Mouse (Mus musculus) CH12.LX (cell line): ENCODE measurements around the gene Zfand6. TPM values are rescaled to one million over a fixed set of nuclear protein-coding genes. Genes with fewer than 3 reads are reported as not detected.

Source experiments
- DNase-seq: peaks from one replicate; pipeline ENCODE4 v3.0.0-alpha.2; 2013; ENCODE audit errors: extremely low read depth
- H3K27ac ChIP-seq: 2 replicates; pipeline ENCODE4 v1.5.1; 2012; ENCODE audit warnings: low read depth, mild to moderate bottlenecking, control low read depth, moderate library complexity; ENCODE audit not compliant: insufficient read depth
- H3K27me3 ChIP-seq: replicated peaks from 2 replicates; pipeline ENCODE3; 2012; ENCODE audit warnings: inconsistent platforms
- H3K36me3 ChIP-seq, 2 experiments: replicated peaks in 1 of 2; 2 replicates each; pipeline versions ENCODE3 to v1.6.1; 2012; ENCODE audit warnings: inconsistent platforms in 1 of 2, low read length in 1 of 2, mild to moderate bottlenecking in 1 of 2, mixed read lengths in 1 of 2, moderate library complexity in 1 of 2; ENCODE audit not compliant: control insufficient read depth in 1 of 2, insufficient read depth in 1 of 2
- H3K4me1 ChIP-seq, 2 experiments: 2 replicates each; pipeline ENCODE4 v1.6.1; 2012; ENCODE audit warnings: inconsistent platforms in 1 of 2, moderate library complexity in 1 of 2; ENCODE audit not compliant: insufficient read depth in 2 of 2, control insufficient read depth in 1 of 2
- H3K4me2 ChIP-seq: 2 replicates; pipeline ENCODE4 v1.6.1; 2012; ENCODE audit warnings: low read depth, mild to moderate bottlenecking, control low read depth; ENCODE audit not compliant: poor library complexity, insufficient read depth, severe bottlenecking
- H3K4me3 ChIP-seq, 3 experiments: fragments of 150-350 bp in 1 of 3; sonication (generic) in 1 of 3; replicated peaks in 1 of 3; 2 replicates each; pipeline versions ENCODE3 to v1.5.1; 2011 to 2012; ENCODE audit warnings: low read depth in 2 of 3, low read length in 2 of 3, mild to moderate bottlenecking in 2 of 3, moderate library complexity in 2 of 3, control low read depth in 1 of 3, improper control_type of control experiment in 1 of 3, inconsistent platforms in 1 of 3, mixed read lengths in 1 of 3; ENCODE audit not compliant: poor library complexity in 1 of 3
- H3K79me2 ChIP-seq: replicated peaks from 2 replicates; pipeline ENCODE4 v1.6.1; 2012; ENCODE audit warnings: mild to moderate bottlenecking, moderate library complexity; ENCODE audit not compliant: control insufficient read depth, poor library complexity, insufficient read depth, severe bottlenecking; ENCODE audit errors: extremely low read depth
- H3K9ac ChIP-seq: 2 replicates; pipeline ENCODE4 v1.6.1; 2012; ENCODE audit warnings: low read depth, mild to moderate bottlenecking, control low read depth, moderate library complexity; ENCODE audit not compliant: insufficient read depth
- H3K9me3 ChIP-seq: replicated peaks from 2 replicates; pipeline ENCODE3; 2012; ENCODE audit warnings: low read length, inconsistent platforms, mixed read lengths
- BHLHE40 ChIP-seq: IDR thresholded peaks from 2 replicates; pipeline ENCODE4 v1.6.1; 2011; ENCODE audit warnings: mild to moderate bottlenecking, low read depth, low read length, improper control_type of control experiment
- CHD1 ChIP-seq: IDR thresholded peaks from 2 replicates; pipeline ENCODE4 v1.6.1; 2012; ENCODE audit warnings: low read depth, low read length, improper control_type of control experiment, inconsistent platforms
- CTCF ChIP-seq, 2 experiments: IDR thresholded peaks in 1 of 2; conservative IDR thresholded peaks in 1 of 2; 2 replicates each; pipeline ENCODE4 v1.5.1; 2011 to 2012; ENCODE audit warnings: low read depth in 2 of 2, low read length in 2 of 2, improper control_type of control experiment in 1 of 2, inconsistent platforms in 1 of 2, mild to moderate bottlenecking in 1 of 2, moderate library complexity in 1 of 2
- ETS1 ChIP-seq: conservative IDR thresholded peaks from 2 replicates; pipeline ENCODE4 v1.6.1; 2012; ENCODE audit warnings: low read depth, mild to moderate bottlenecking, inconsistent platforms, low read length, improper control_type of control experiment, moderate library complexity
- GABPA ChIP-seq: IDR thresholded peaks from 2 replicates; pipeline ENCODE4 v1.6.1; 2012; ENCODE audit warnings: low read depth, low read length, improper control_type of control experiment, inconsistent platforms; ENCODE audit not compliant: insufficient replicate concordance
- HCFC1 ChIP-seq: IDR thresholded peaks from 2 replicates; pipeline ENCODE4 v1.6.1; 2012; ENCODE audit warnings: low read depth, mild to moderate bottlenecking, inconsistent platforms, low read length, improper control_type of control experiment
- IRF4 ChIP-seq: IDR thresholded peaks from 2 replicates; pipeline ENCODE4 v1.6.1; 2014; ENCODE audit warnings: low read depth, mild to moderate bottlenecking, inconsistent platforms, low read length, improper control_type of control experiment
- JUN ChIP-seq: IDR thresholded peaks from 2 replicates; pipeline ENCODE4 v1.6.1; 2011; ENCODE audit warnings: low read depth, mild to moderate bottlenecking, low read length, improper control_type of control experiment, moderate library complexity; ENCODE audit not compliant: insufficient read depth
- JUND ChIP-seq: conservative IDR thresholded peaks from 2 replicates; pipeline ENCODE4 v1.6.1; 2011; ENCODE audit warnings: low read depth, low read length, improper control_type of control experiment
- KAT2A ChIP-seq: IDR thresholded peaks from 2 replicates; pipeline ENCODE4 v1.6.1; 2012; ENCODE audit warnings: low read length, improper control_type of control experiment, inconsistent platforms; ENCODE audit not compliant: insufficient replicate concordance
- MAX ChIP-seq: IDR thresholded peaks from 2 replicates; pipeline ENCODE4 v1.6.1; 2011; ENCODE audit warnings: low read length, improper control_type of control experiment
- MAZ ChIP-seq: IDR thresholded peaks from 2 replicates; pipeline ENCODE4 v1.6.1; 2012; ENCODE audit warnings: low read depth, mild to moderate bottlenecking, inconsistent platforms, low read length, improper control_type of control experiment, moderate library complexity
- MEF2A ChIP-seq: IDR thresholded peaks from 2 replicates; pipeline ENCODE4 v1.6.1; 2014; ENCODE audit warnings: low read depth, mild to moderate bottlenecking, inconsistent platforms, low read length, improper control_type of control experiment, borderline replicate concordance
- NELFE ChIP-seq: IDR thresholded peaks from 2 replicates; pipeline ENCODE4 v1.6.1; 2011; ENCODE audit warnings: low read depth, low read length, improper control_type of control experiment
- NRF1 ChIP-seq: IDR thresholded peaks from 2 replicates; pipeline ENCODE4 v1.6.1; 2014; ENCODE audit warnings: low read depth, mild to moderate bottlenecking, inconsistent platforms, low read length, improper control_type of control experiment, moderate library complexity
- POLR2A ChIP-seq: IDR thresholded peaks from 2 replicates; pipeline ENCODE4 v1.6.1; 2011; ENCODE audit warnings: low read depth, mild to moderate bottlenecking, improper control_type of control experiment, low read length
- RAD21 ChIP-seq: IDR thresholded peaks from 2 replicates; pipeline ENCODE4 v1.6.1; 2011; ENCODE audit warnings: low read depth, mild to moderate bottlenecking, low read length, improper control_type of control experiment, moderate library complexity
- RCOR1 ChIP-seq: conservative IDR thresholded peaks from 2 replicates; pipeline ENCODE4 v1.6.1; 2012; ENCODE audit warnings: low read depth, mild to moderate bottlenecking, inconsistent platforms, low read length, improper control_type of control experiment
- SIN3A ChIP-seq: IDR thresholded peaks from 2 replicates; pipeline ENCODE4 v1.6.1; 2012; ENCODE audit warnings: low read length, improper control_type of control experiment, inconsistent platforms
- TCF12 ChIP-seq: IDR thresholded peaks from 2 replicates; pipeline ENCODE4 v1.6.1; 2014; ENCODE audit warnings: low read depth, mild to moderate bottlenecking, inconsistent platforms, low read length, improper control_type of control experiment
- USF1 ChIP-seq: IDR thresholded peaks from 2 replicates; pipeline ENCODE4 v1.6.1; 2014; ENCODE audit warnings: low read depth, mild to moderate bottlenecking, inconsistent platforms, low read length, improper control_type of control experiment
- USF2 ChIP-seq: conservative IDR thresholded peaks from 2 replicates; pipeline ENCODE4 v1.6.1; 2011; ENCODE audit warnings: low read depth, low read length, improper control_type of control experiment
- ZKSCAN1 ChIP-seq: IDR thresholded peaks from 2 replicates; pipeline ENCODE4 v1.6.1; 2012; ENCODE audit warnings: low read depth, inconsistent platforms, low read length, improper control_type of control experiment, borderline replicate concordance
- dilution Hi-C: fragments of 300-500 bp; cut with MboI; formaldehyde crosslinking; loops from 2 replicates; pipeline ENCODE4 v1.14.3; 2020; ENCODE audit warnings: low sequenced_read_pairs; ENCODE audit not compliant: extremely low pct_unique_long_range_greater_than_20kb, extremely low pct_ligation_motif_present
- in situ Hi-C: fragments of 300-500 bp; cut with MboI; formaldehyde crosslinking; loops from 3 replicates; pipeline ENCODE4 v1.14.3; 2019; ENCODE audit warnings: low sequenced_read_pairs, low pct_ligation_motif_present, low pct_unique_long_range_greater_than_20kb, mixed read lengths
- polyA plus RNA-seq: library from polyadenylated mRNA; unstranded; fragments of >175 nt; gene quantifications from 2 replicates; pipeline ENCODE4 v1.2.1, GENCODE M21; 2012; ENCODE audit warnings: low read depth; ENCODE audit not compliant: insufficient read length
- total RNA-seq, 2 experiments: library from RNA; depleted of rRNA; stranded (reverse); fragments of 300-350 nt in 1 of 2; fragments of >200 nt in 1 of 2; gene quantifications; 2 replicates each; pipeline ENCODE4 v1.2.3; 2012 to 2014

Gene Zfand6
- total and polyA plus RNA-seq, 3 experiments: 57.5 to 196 (median 78.0) TPM

DNA sequence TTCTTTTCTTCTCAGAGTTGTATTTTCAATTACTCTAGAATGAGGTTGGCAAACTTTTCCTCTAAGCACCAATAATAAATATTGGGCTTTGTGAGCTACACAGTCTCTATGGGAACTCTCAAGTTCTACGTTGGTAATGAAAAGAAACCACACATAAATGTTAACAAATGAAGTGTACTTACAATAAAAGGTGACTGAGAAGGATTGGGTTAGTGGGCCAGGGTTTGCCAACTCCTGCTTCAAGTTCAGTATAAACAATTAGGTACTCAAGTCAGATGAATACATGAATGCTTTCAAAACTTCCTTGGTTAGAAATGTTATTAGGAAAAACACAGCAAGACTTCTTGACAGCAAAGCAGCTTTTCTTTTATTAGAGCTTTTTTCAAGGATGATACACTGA, 43.5 kb downstream of the Zfand6 start:
- Histone ChIP-seq H3K27me3 (no peaks in the 10 kb centered on the region), H3K4me2 (no peak overlapping the region), H3K9ac (no peak overlapping the region), H3K4me1 (peaks cover 0 to 4% of the 10 kb centered on the region in 2 experiments; a peak in 1 of 4 replicates), H3K36me3 (peaks cover 5 to 43% of the 10 kb centered on the region in 2 experiments), H3K27ac (no peak overlapping the region), H3K79me2 (peaks cover 11% of the 10 kb centered on the region; the same call in 1 of the 2 replicates), H3K9me3 (no peaks in the 10 kb centered on the region), H3K4me3 (no peak overlapping the region)
- dilution Hi-C loops: no loop called here
- DNase-seq: no peak
- TF ChIP-seq POLR2A (no peak), KAT2A (no peak), MAX (no peak), USF1 (no peak), CHD1 (no peak), HCFC1 (no peak), RAD21 (no peak), USF2 (no peak), MEF2A (no peak), BHLHE40 (no peak), NELFE (no peak), SIN3A (no peak), JUND (no peak)
- TF ChIP-seq, all 38 proteins: peak for 0
- in situ Hi-C loops: no loop called here

DNA sequence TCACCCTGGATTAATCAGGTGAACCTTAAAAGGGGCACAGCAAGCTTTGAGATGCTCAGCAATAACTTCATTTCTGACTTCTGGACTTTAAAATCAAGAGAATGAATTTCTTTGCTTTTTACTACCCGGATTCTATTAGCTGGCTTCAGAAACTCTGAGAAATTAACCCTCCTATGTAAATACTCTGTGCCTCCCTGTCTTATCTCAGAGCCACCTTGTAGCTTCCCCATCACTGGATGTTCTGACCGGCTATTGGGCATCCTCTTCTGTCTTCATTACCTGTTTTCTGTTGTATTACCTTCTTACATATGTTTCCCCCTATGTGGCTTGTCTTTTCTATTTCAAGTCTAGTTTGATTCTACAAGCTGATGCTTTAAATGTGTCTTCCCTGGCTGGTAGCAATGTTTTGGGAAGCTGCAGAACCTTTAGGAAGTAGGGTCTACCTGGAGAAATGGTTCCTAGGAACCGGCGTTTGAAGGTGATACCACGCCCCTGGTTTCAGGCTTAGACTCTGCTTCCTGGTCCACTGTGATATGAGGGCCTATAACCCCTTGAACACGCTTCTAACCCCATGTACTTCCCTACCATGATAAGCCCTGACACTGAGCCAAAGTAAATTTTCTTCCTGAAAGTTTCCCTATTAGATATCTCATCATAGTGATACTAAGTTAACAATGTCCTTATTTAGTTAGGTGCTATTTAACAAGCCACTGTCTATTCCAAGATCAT, 46.3 kb downstream of the Zfand6 start:
- TF ChIP-seq TCF12 (no peak), IRF4 (no peak), ZKSCAN1 (no peak), SIN3A (no peak), RCOR1 (no peak), USF2 (no peak), GABPA (no peak), MAX (no peak), RAD21 (no peak), JUN (no peak), CHD1 (no peak), NRF1 (no peak), KAT2A (no peak), MEF2A (no peak), MAZ (no peak), ETS1 (no peak), CTCF (conservative IDR thresholded peaks at IDR 0.05 in 1 of 2, IDR thresholded peaks at IDR 0.05 in 1 of 2; ENCODE audit: low read depth in 2 of 2, low read length in 2 of 2) (no peak)
- in situ Hi-C loops: no loop called here
- Histone ChIP-seq H3K4me2 (no peak overlapping the region), H3K27ac (no peak overlapping the region), H3K36me3 (peaks cover 0 to 31% of the 10 kb centered on the region in 2 experiments), H3K79me2 (peaks cover 12% of the 10 kb centered on the region; the same call in 1 of the 2 replicates), H3K4me1 (peaks cover 3 to 20% of the 10 kb centered on the region in 2 experiments; a peak in 2 of 4 replicates), H3K4me3 (no peak overlapping the region), H3K9ac (no peak overlapping the region), H3K27me3 (no peaks in the 10 kb centered on the region), H3K9me3 (no peaks in the 10 kb centered on the region)
- no peak for DNase-seq
- dilution Hi-C loops: no loop called here
